In the genomic region with DNA sequence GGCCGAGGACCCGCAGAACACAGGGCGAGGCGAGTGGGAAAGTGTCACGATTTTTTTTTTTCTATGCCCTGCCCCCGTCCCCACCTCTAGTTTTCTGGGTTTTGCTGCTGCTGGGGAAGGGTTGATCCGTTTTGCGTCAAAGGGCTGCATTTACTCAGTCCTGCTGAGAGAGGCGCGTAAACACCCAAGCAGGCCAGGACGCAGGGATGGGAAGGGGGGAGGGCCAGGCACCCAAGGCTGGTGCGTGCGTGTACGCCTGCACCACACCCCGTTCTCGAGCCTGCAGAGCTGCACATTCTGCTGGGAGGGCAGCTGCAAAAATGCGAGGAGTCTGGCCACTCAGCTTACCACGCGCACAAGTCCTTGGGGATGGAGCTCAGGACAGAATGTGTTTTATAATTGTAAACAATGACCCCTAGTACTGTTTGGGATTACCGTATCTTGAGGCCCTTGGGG, we compare ENCODE assay signal across 7 mouse cellular contexts. TPM values are rescaled to one million over a fixed set of nuclear protein-coding genes. Genes with fewer than 3 reads are reported as not detected.
DNase-seq lines count a peak whose midpoint lies in the region; ATAC-seq and TF ChIP-seq lines count a peak whose summit lies in the region.

No protein-coding gene starts in this region.

- peak overlapping the region; percentile 83 for H3K9ac ChIP-seq in embryonic facial prominence, embryonic 14.5 days (ENCODE audit: low read depth, low read length)
- H3K9ac ChIP-seq in kidney, embryonic 14.5 days (ENCODE audit: low read depth, low read length) = peak overlapping the region; percentile 65
- peak overlapping the region; percentile 62 for H3K9ac ChIP-seq in limb, embryonic 14.5 days (ENCODE audit: low read depth, low read length, severe bottlenecking)
- peak overlapping the region; percentile 47 for H3K9ac ChIP-seq in midbrain, postnatal 0 days (replicated peaks; ENCODE audit: low read length, poor library complexity, severe bottlenecking)

- H3K9me3 ChIP-seq in embryonic facial prominence, embryonic 14.5 days (ENCODE audit: control insufficient read depth, low read length) = no peaks in the 10 kb centered on the region
- no peaks in the 10 kb centered on the region for H3K9me3 ChIP-seq in heart, embryonic 10.5 days
- H3K9me3 ChIP-seq in kidney, embryonic 14.5 days (ENCODE audit: control insufficient read depth, low read length) = no peaks in the 10 kb centered on the region
- no peaks in the 10 kb centered on the region for H3K9me3 ChIP-seq in limb, embryonic 14.5 days (ENCODE audit: control insufficient read depth, low read length)
- H3K9me3 ChIP-seq in midbrain, postnatal 0 days (ENCODE audit: low read length) = no peaks in the 10 kb centered on the region

- no peaks in the 10 kb centered on the region for H3K36me3 ChIP-seq in embryonic facial prominence, embryonic 14.5 days (ENCODE audit: control insufficient read depth, insufficient read depth, low read length)
- no peaks in the 10 kb centered on the region for H3K36me3 ChIP-seq in heart, embryonic 10.5 days
- no peaks in the 10 kb centered on the region for H3K36me3 ChIP-seq in kidney, embryonic 14.5 days (ENCODE audit: control insufficient read depth, insufficient read depth, low read length)
- H3K36me3 ChIP-seq in limb, embryonic 14.5 days (ENCODE audit: control insufficient read depth, insufficient read depth, low read length) = no peaks in the 10 kb centered on the region
- no peaks in the 10 kb centered on the region for H3K36me3 ChIP-seq in midbrain, postnatal 0 days (ENCODE audit: insufficient read depth, low read length)
- no peaks in the 10 kb centered on the region for H3K36me3 ChIP-seq in splenic B cell, adult 2 months (ENCODE audit: control insufficient read depth, insufficient read depth, low read length, poor library complexity, severe bottlenecking)

- peak overlapping the region; percentile 70 for H3K4me2 ChIP-seq in embryonic facial prominence, embryonic 14.5 days (ENCODE audit: low read depth, low read length)
- peak overlapping the region; percentile 88 for H3K4me2 ChIP-seq in kidney, embryonic 14.5 days (replicated peaks; ENCODE audit: low read depth, low read length)
- H3K4me2 ChIP-seq in limb, embryonic 14.5 days (replicated peaks; ENCODE audit: low read depth, low read length, severe bottlenecking) = peak overlapping the region; percentile 82
- peak overlapping the region; percentile 97 for H3K4me2 ChIP-seq in midbrain, postnatal 0 days (ENCODE audit: low read depth, low read length, poor library complexity, severe bottlenecking)

- no peaks in the 10 kb centered on the region; the same call in none of the 2 replicates for H3K4me1 ChIP-seq in embryonic facial prominence, embryonic 14.5 days (ENCODE audit: control insufficient read depth, insufficient read depth, low read length)
- H3K4me1 ChIP-seq in heart, embryonic 10.5 days = peaks cover 33% of the 10 kb centered on the region
- H3K4me1 ChIP-seq in kidney, embryonic 14.5 days (ENCODE audit: control insufficient read depth, insufficient read depth, low read length) = peaks cover 12% of the 10 kb centered on the region; the same call in 1 of the 2 replicates
- peaks cover 15% of the 10 kb centered on the region for H3K4me1 ChIP-seq in limb, embryonic 14.5 days (ENCODE audit: control insufficient read depth, insufficient read depth, low read length)
- peaks cover 14% of the 10 kb centered on the region; the same call in 1 of the 2 replicates for H3K4me1 ChIP-seq in midbrain, postnatal 0 days (ENCODE audit: insufficient read depth, low read length)

- TF ChIP-seq POLR2A in limb, embryonic 14.5 days (IDR thresholded peaks at IDR 0.05; ENCODE audit: borderline replicate concordance, extremely low read depth, insufficient read depth, insufficient read length) = 0 out of 2 replicates have a peak, but pooled peaks have one; percentile 24

- TF ChIP-seq CTCF in midbrain, postnatal 0 days (IDR thresholded peaks at IDR 0.05) = no peak

- peak overlapping the region; percentile 98 for H3K27ac ChIP-seq in embryonic facial prominence, embryonic 14.5 days (replicated peaks; ENCODE audit: low read depth, low read length)
- H3K27ac ChIP-seq in heart, embryonic 10.5 days = peak overlapping the region; percentile 97
- peak overlapping the region; percentile 87 for H3K27ac ChIP-seq in kidney, embryonic 14.5 days (ENCODE audit: low read depth, low read length)
- peak overlapping the region; percentile 77 for H3K27ac ChIP-seq in limb, embryonic 14.5 days (replicated peaks; ENCODE audit: low read depth, low read length)
- H3K27ac ChIP-seq in midbrain, postnatal 0 days (ENCODE audit: low read depth, low read length) = peak overlapping the region; percentile 39; the same call in 1 of the 2 replicates

- DNase-seq in adrenal gland, postnatal 14 days = peak; percentile 94
- DNase-seq in embryonic facial prominence, embryonic 14.5 days (ENCODE audit: low spot score) = peak; percentile 89
- peak; percentile 85 for DNase-seq in heart, embryonic 10.5 days (ENCODE audit: low spot score)
- peak; percentile 77 for DNase-seq in limb, embryonic 14.5 days (ENCODE audit: low spot score)
- peak; percentile 28 for DNase-seq in midbrain, postnatal 0 days (ENCODE audit: low spot score)
- DNase-seq in splenic B cell, adult 2 months (ENCODE audit: low read depth, low spot score) = peak; percentile 25

- WGBS in embryonic facial prominence, embryonic 14.5 days = under 1% methylated on average over 20 of the region's 20 CpGs
- under 1% methylated on average over 20 of the region's 20 CpGs for whole genome bisulfite sequencing in heart, embryonic 10.5 days
- WGBS in kidney, embryonic 14.5 days = under 1% methylated on average over 20 of the region's 20 CpGs
- WGBS in limb, embryonic 14.5 days = under 1% methylated on average over 20 of the region's 20 CpGs
- WGBS in midbrain, postnatal 0 days = 1% methylated on average over 20 of the region's 20 CpGs

- peak overlapping the region; percentile 62 for H3K4me3 ChIP-seq in embryonic facial prominence, embryonic 14.5 days (ENCODE audit: low read depth, low read length)
- H3K4me3 ChIP-seq in heart, embryonic 10.5 days = peak overlapping the region; percentile 81
- peak overlapping the region; percentile 74 for H3K4me3 ChIP-seq in kidney, embryonic 14.5 days (ENCODE audit: low read length)
- peak overlapping the region; percentile 63 for H3K4me3 ChIP-seq in limb, embryonic 14.5 days (replicated peaks; ENCODE audit: low read length)
- H3K4me3 ChIP-seq in midbrain, postnatal 0 days (ENCODE audit: low read depth, low read length) = peak overlapping the region; percentile 67

- ATAC-seq in embryonic facial prominence, embryonic 14.5 days (ENCODE audit: low read depth) = peak; percentile 23; the same call in 1 of the 2 replicates
- ATAC-seq in kidney, embryonic 14.5 days (ENCODE audit: low FRiP score, low TSS enrichment) = no peak
- no peak for ATAC-seq in limb, embryonic 14.5 days (ENCODE audit: low FRiP score, low read depth)
- no peak for ATAC-seq in midbrain, postnatal 0 days (ENCODE audit: low FRiP score)

- no peaks in the 10 kb centered on the region for H3K27me3 ChIP-seq in embryonic facial prominence, embryonic 14.5 days (replicated peaks; ENCODE audit: control insufficient read depth, insufficient read depth, low read length)
- peaks cover 43% of the 10 kb centered on the region for H3K27me3 ChIP-seq in heart, embryonic 10.5 days (ENCODE audit: insufficient read depth, poor library complexity, severe bottlenecking)
- no peaks in the 10 kb centered on the region for H3K27me3 ChIP-seq in kidney, embryonic 14.5 days (ENCODE audit: control insufficient read depth, insufficient read depth, low read length)
- H3K27me3 ChIP-seq in limb, embryonic 14.5 days (ENCODE audit: control insufficient read depth, insufficient read depth, low read length) = no peaks in the 10 kb centered on the region
- peaks cover 26% of the 10 kb centered on the region for H3K27me3 ChIP-seq in midbrain, postnatal 0 days (ENCODE audit: insufficient read depth, low read length)
- peaks cover 2% of the 10 kb centered on the region; the same call in 1 of the 2 replicates for H3K27me3 ChIP-seq in splenic B cell, adult 2 months (ENCODE audit: control insufficient read depth, insufficient read depth, low read length, poor library complexity, severe bottlenecking)

RNA-seq across cellular contexts. Expression of gene Fosl2, which starts 2.0 kb away (rescaled TPM):
- 206 and 280 TPM in 2 replicates for total RNA-seq in adrenal gland, postnatal 14 days (2021)
- polyA plus RNA-seq in embryonic facial prominence, embryonic 14.5 days (2014; fragmentation: Nextera tagmentation; extraction: Ambion mirVana) = 7.7 and 10.8 TPM in 2 replicates
- 2.1 TPM in 2 replicates for polyA plus RNA-seq in heart, embryonic 10.5 days (2016; fragmentation: Nextera tagmentation; extraction: Ambion mirVana)
- 7.0 and 7.1 TPM in 2 replicates for polyA plus RNA-seq in kidney, embryonic 14.5 days (2014; fragmentation: Nextera tagmentation; extraction: Ambion mirVana)
- polyA plus RNA-seq in limb, embryonic 14.5 days (2012; rRNA removed) = 11.6 and 13.6 TPM in 2 replicates
- polyA plus RNA-seq in limb, embryonic 14.5 days (2014; fragmentation: Nextera tagmentation; extraction: Ambion mirVana) = 7.1 and 8.8 TPM in 2 replicates
- total RNA-seq in midbrain, postnatal 0 days (2014; rRNA removed) = 5.5 and 6.4 TPM in 2 replicates
- polyA plus RNA-seq in midbrain, postnatal 0 days (2015; fragmentation: Nextera tagmentation; extraction: Ambion mirVana) = 0.52 and 0.58 TPM in 2 replicates

Comparison
In these comparisons a context has a peak if more than half of its experiments do, and no peak if none do; other contexts are left out.
1. DNase-seq: peak in every context shown above with its lines; median percentile 94 in adrenal gland, postnatal 14 days; 89 in embryonic facial prominence, embryonic 14.5 days; 85 in heart, embryonic 10.5 days; 77 in limb, embryonic 14.5 days; 28 in midbrain, postnatal 0 days; 25 in splenic B cell, adult 2 months.
2. H3K27ac ChIP-seq: peak in every context shown above with its lines; median percentile 98 in embryonic facial prominence, embryonic 14.5 days; 97 in heart, embryonic 10.5 days; 87 in kidney, embryonic 14.5 days; 77 in limb, embryonic 14.5 days; 39 in midbrain, postnatal 0 days.